Mouse (Mus musculus) MEL (cell line): ENCODE results near the gene Olfr70. TPM values are rescaled to one million over a fixed set of nuclear protein-coding genes. Genes with fewer than 3 reads are reported as not detected.

Experiments
- DNase-seq: peaks from one replicate; pipeline ENCODE4 v3.0.0; 2011; ENCODE audit warnings: low read depth, low spot score
- H3K27ac ChIP-seq: 2 replicates; pipeline ENCODE4 v1.5.1; 2012; ENCODE audit warnings: low read depth, mild to moderate bottlenecking, control low read depth, low read length, moderate library complexity; ENCODE audit not compliant: control insufficient read depth
- H3K27me3 ChIP-seq, 2 experiments: fragments of 150-350 bp in 1 of 2; sonication (generic) in 1 of 2; 2 replicates each; pipeline ENCODE4 v1.6.1; 2012; ENCODE audit warnings: low read length in 2 of 2, mild to moderate bottlenecking in 2 of 2, improper control_type of control experiment in 1 of 2, moderate library complexity in 1 of 2; ENCODE audit not compliant: insufficient read depth in 2 of 2, control insufficient read depth in 1 of 2
- H3K36me3 ChIP-seq, 2 experiments: 2 replicates each; pipeline ENCODE4 v1.6.1; 2012 to 2014; ENCODE audit warnings: low read length in 2 of 2, improper control_type of control experiment in 1 of 2, inconsistent platforms in 1 of 2, mild to moderate bottlenecking in 1 of 2; ENCODE audit not compliant: insufficient read depth in 2 of 2, control insufficient read depth in 1 of 2
- H3K4me1 ChIP-seq, 2 experiments: fragments of 150-350 bp in 1 of 2; sonication (generic) in 1 of 2; 2 replicates each; pipeline ENCODE4 v1.6.1; 2012; ENCODE audit warnings: low read length in 2 of 2, improper control_type of control experiment in 1 of 2, mild to moderate bottlenecking in 1 of 2; ENCODE audit not compliant: insufficient read depth in 2 of 2, control insufficient read depth in 1 of 2
- H3K4me3 ChIP-seq, 2 experiments: fragments of 150-350 bp in 1 of 2; sonication (generic) in 1 of 2; 2 replicates each; pipeline ENCODE4 v1.5.1; 2012; ENCODE audit warnings: low read depth in 2 of 2, low read length in 2 of 2, mild to moderate bottlenecking in 2 of 2, moderate library complexity in 2 of 2, control low read depth in 1 of 2, improper control_type of control experiment in 1 of 2; ENCODE audit not compliant: control insufficient read depth in 1 of 2, insufficient read depth in 1 of 2
- H3K79me2 ChIP-seq: 2 replicates; pipeline ENCODE4 v1.6.1; 2012; ENCODE audit warnings: mild to moderate bottlenecking, low read length, moderate library complexity; ENCODE audit not compliant: control insufficient read depth, poor library complexity, insufficient read depth
- H3K9ac ChIP-seq: 2 replicates; pipeline ENCODE4 v1.6.1; 2012; ENCODE audit warnings: low read depth, mild to moderate bottlenecking, control low read depth, low read length, moderate library complexity; ENCODE audit not compliant: control insufficient read depth, poor library complexity, severe bottlenecking
- H3K9me3 ChIP-seq: fragments of 150-350 bp; sonication (generic); replicated peaks from 2 replicates; pipeline ENCODE4 v1.6.1; 2012; ENCODE audit warnings: mild to moderate bottlenecking, low read length, improper control_type of control experiment, moderate library complexity; ENCODE audit not compliant: insufficient read depth
- CHD2 ChIP-seq: IDR thresholded peaks from 2 replicates; pipeline ENCODE4 v1.6.1; 2011; ENCODE audit warnings: low read length, improper control_type of control experiment
- CTCF ChIP-seq, 3 experiments: IDR thresholded peaks in 2 of 3; conservative IDR thresholded peaks in 1 of 3; 2 replicates each; pipeline ENCODE4 v1.5.1; 2011 to 2012; ENCODE audit warnings: low read length in 3 of 3, low read depth in 2 of 3, mild to moderate bottlenecking in 2 of 3, improper control_type of control experiment in 1 of 3, inconsistent platforms in 1 of 3, mixed read lengths in 1 of 3, moderate library complexity in 1 of 3; ENCODE audit not compliant: control insufficient read depth in 1 of 3, insufficient read depth in 1 of 3, poor library complexity in 1 of 3, severe bottlenecking in 1 of 3
- E2F4 ChIP-seq: IDR thresholded peaks from 2 replicates; pipeline ENCODE4 v1.6.1; 2011; ENCODE audit warnings: low read depth, low read length, improper control_type of control experiment, borderline replicate concordance
- ELF1 ChIP-seq: IDR thresholded peaks from 2 replicates; pipeline ENCODE4 v1.6.1; 2014; ENCODE audit warnings: low read depth, mild to moderate bottlenecking, inconsistent platforms, low read length, improper control_type of control experiment, moderate library complexity
- EP300 ChIP-seq, 2 experiments: IDR thresholded peaks; 2 replicates each; pipeline ENCODE4 v1.6.1; 2011; ENCODE audit warnings: improper control_type of control experiment in 2 of 2, low read length in 2 of 2, low read depth in 1 of 2, mild to moderate bottlenecking in 1 of 2
- GABPA ChIP-seq: IDR thresholded peaks from 2 replicates; pipeline ENCODE4 v1.6.1; 2012; ENCODE audit warnings: low read depth, mild to moderate bottlenecking, inconsistent platforms, low read length, improper control_type of control experiment, moderate library complexity
- GATA1 ChIP-seq: IDR thresholded peaks from 2 replicates; pipeline ENCODE4 v1.6.1; 2011; ENCODE audit warnings: low read depth, low read length, improper control_type of control experiment
- HCFC1 ChIP-seq: IDR thresholded peaks from 2 replicates; pipeline ENCODE4 v1.6.1; 2012; ENCODE audit warnings: low read depth, mild to moderate bottlenecking, inconsistent platforms, low read length, improper control_type of control experiment, moderate library complexity
- MXI1 ChIP-seq: IDR thresholded peaks from 2 replicates; pipeline ENCODE4 v1.6.1; 2011; ENCODE audit warnings: mild to moderate bottlenecking, low read depth, low read length, improper control_type of control experiment
- MYB ChIP-seq: IDR thresholded peaks from 2 replicates; pipeline ENCODE4 v1.6.1; 2011; ENCODE audit warnings: mild to moderate bottlenecking, low read depth, low read length, improper control_type of control experiment
- NRF1 ChIP-seq: IDR thresholded peaks from 2 replicates; pipeline ENCODE4 v1.6.1; 2014; ENCODE audit warnings: low read depth, mild to moderate bottlenecking, inconsistent platforms, low read length, improper control_type of control experiment, moderate library complexity; ENCODE audit not compliant: poor library complexity, insufficient read depth, severe bottlenecking
- POLR2A ChIP-seq, 2 experiments: IDR thresholded peaks; 2 replicates each; pipeline ENCODE4 v1.6.1; 2011 to 2012; ENCODE audit warnings: low read length in 2 of 2, mild to moderate bottlenecking in 2 of 2, control low read depth in 1 of 2, improper control_type of control experiment in 1 of 2, low read depth in 1 of 2, moderate library complexity in 1 of 2; ENCODE audit not compliant: control insufficient read depth in 1 of 2, insufficient read depth in 1 of 2, poor library complexity in 1 of 2
- POLR2AphosphoS2 ChIP-seq: IDR thresholded peaks from 2 replicates; pipeline ENCODE4 v1.6.1; 2011; ENCODE audit warnings: low read length, improper control_type of control experiment
- POLR2AphosphoS5 ChIP-seq: IDR thresholded peaks from 2 replicates; pipeline ENCODE4 v1.6.1; 2012; ENCODE audit warnings: low read depth, borderline replicate concordance, mild to moderate bottlenecking, inconsistent platforms, low read length, moderate library complexity, mixed read lengths
- RAD21 ChIP-seq: IDR thresholded peaks from 2 replicates; pipeline ENCODE4 v1.6.1; 2011; ENCODE audit warnings: mild to moderate bottlenecking, low read depth, low read length, improper control_type of control experiment
- RCOR1 ChIP-seq: IDR thresholded peaks from 2 replicates; pipeline ENCODE4 v1.6.1; 2012; ENCODE audit warnings: low read depth, mild to moderate bottlenecking, inconsistent platforms, low read length, improper control_type of control experiment
- SIN3A ChIP-seq: IDR thresholded peaks from 2 replicates; pipeline ENCODE4 v1.6.1; 2012; ENCODE audit warnings: low read length, improper control_type of control experiment, inconsistent platforms
- SMC3 ChIP-seq: IDR thresholded peaks from 2 replicates; pipeline ENCODE4 v1.6.1; 2011; ENCODE audit warnings: low read depth, low read length, improper control_type of control experiment
- TBP ChIP-seq: IDR thresholded peaks from 2 replicates; pipeline ENCODE4 v1.8.0; 2011; ENCODE audit warnings: low read depth, low read length, improper control_type of control experiment
- TCF12 ChIP-seq: IDR thresholded peaks from 2 replicates; pipeline ENCODE4 v1.6.1; 2014; ENCODE audit warnings: low read depth, mild to moderate bottlenecking, inconsistent platforms, low read length, improper control_type of control experiment, moderate library complexity
- ZC3H11A ChIP-seq: IDR thresholded peaks from 2 replicates; pipeline ENCODE4 v1.6.1; 2012; ENCODE audit warnings: low read depth, mild to moderate bottlenecking, inconsistent platforms, low read length, improper control_type of control experiment
- ZKSCAN1 ChIP-seq: IDR thresholded peaks from 2 replicates; pipeline ENCODE4 v1.6.1; 2012; ENCODE audit warnings: low read depth, mild to moderate bottlenecking, inconsistent platforms, low read length, improper control_type of control experiment, moderate library complexity
- ZMIZ1 ChIP-seq: IDR thresholded peaks from 2 replicates; pipeline ENCODE4 v1.6.1; 2012; ENCODE audit warnings: low read depth, mild to moderate bottlenecking, inconsistent platforms, low read length, improper control_type of control experiment, moderate library complexity
- ZNF384 ChIP-seq: IDR thresholded peaks from 2 replicates; pipeline ENCODE4 v1.6.1; 2012; ENCODE audit warnings: low read depth, mild to moderate bottlenecking, inconsistent platforms, low read length, improper control_type of control experiment
- polyA plus RNA-seq, 2 experiments: library from polyadenylated mRNA; stranded (reverse) in 1 of 2; unstranded in 1 of 2; fragments of >175 nt in 1 of 2; fragments of >200 nt in 1 of 2; gene quantifications; 2 replicates each; pipeline versions ENCODE4 v1.2.1 to v1.2.4; 2012; ENCODE audit warnings: low replicate concordance in 2 of 2, low read depth in 1 of 2; ENCODE audit not compliant: insufficient read length in 2 of 2, insufficient read depth in 1 of 2, missing spikeins in 1 of 2
- total RNA-seq: library from RNA; depleted of rRNA; stranded (reverse); fragments of 300-350 nt; gene quantifications from 2 replicates; pipeline ENCODE4 v1.2.3, GENCODE M21; 2012

The Olfr70 gene
- total and polyA plus RNA-seq, 3 experiments: not detected

GRCm38 (mm10) chr4:43672070-43672469 is 28.5 kb downstream of the Olfr70 start:
- Histone ChIP-seq H3K36me3 (no peaks in the 10 kb centered on the region; a peak in 1 of 4 replicates), H3K79me2 (no peaks in the 10 kb centered on the region; the same call in 1 of the 2 replicates), H3K4me1 (peaks cover 0 to 12% of the 10 kb centered on the region in 2 experiments; a peak in 2 of 4 replicates), H3K9ac (no peak overlapping the region), H3K27ac (no peak overlapping the region), H3K27me3 (no peaks in the 10 kb centered on the region), H3K9me3 (no peaks in the 10 kb centered on the region)
- peak; percentile 86 for TF ChIP-seq SMC3
- TF ChIP-seq RAD21: peak; percentile 73
- TF ChIP-seq ELF1: 0 out of 2 replicates have a peak, but pooled peaks have one; percentile 21
- TF ChIP-seq RCOR1: no peak
- peak; percentile 28; the same call in 1 of the 2 replicates for TF ChIP-seq SIN3A
- no peak for TF ChIP-seq MXI1
- no peak for TF ChIP-seq EP300 (IDR thresholded peaks at IDR 0.05; ENCODE audit: low read depth in 1 of 2, low read length in 2 of 2)
- peak; percentile 65 for TF ChIP-seq ZC3H11A
- peak; percentile 73 to 89 (median 84) for TF ChIP-seq CTCF (IDR thresholded peaks at IDR 0.05 in 2 of 3, conservative IDR thresholded peaks at IDR 0.05 in 1 of 3; ENCODE audit: control insufficient read depth in 1 of 3, insufficient read depth in 1 of 3, low read depth in 2 of 3, low read length in 3 of 3, poor library complexity in 1 of 3, severe bottlenecking in 1 of 3)
- TF ChIP-seq, all 39 proteins: peak for 6
- DNase-seq: peak; percentile 87
- no peak overlapping the region for H3K4me3 ChIP-seq

- no peak overlapping the region for H3K27ac ChIP-seq
- DNase-seq: no peak
- H3K9me3 ChIP-seq: no peaks in the 10 kb centered on the region
- H3K79me2 ChIP-seq: no peaks in the 10 kb centered on the region; the same call in 1 of the 2 replicates
- TF ChIP-seq SIN3A (0 out of 2 replicates have a peak, but pooled peaks have one; percentile 3), ZC3H11A (no peak)
- TF ChIP-seq, all 39 proteins: peak for 1
- H3K27me3 ChIP-seq: peaks cover 0 to 1% of the 10 kb centered on the region in 2 experiments; a peak in 1 of 4 replicates
- peaks cover 0 to 12% of the 10 kb centered on the region in 2 experiments; a peak in 2 of 4 replicates for H3K4me1 ChIP-seq
- H3K36me3 ChIP-seq: no peaks in the 10 kb centered on the region; a peak in 1 of 4 replicates
- peak overlapping the region; percentile 78 to 87 for H3K4me3 ChIP-seq
- peak overlapping the region; percentile 74 for H3K9ac ChIP-seq
These were observed 31.2 kb downstream of the Olfr70 start for GRCm38 (mm10) chr4:43669428-43669794.

- H3K9ac ChIP-seq: peak within 1 kb of the TSS; percentile 74
- no peaks in the 10 kb centered on the region for H3K9me3 ChIP-seq
- H3K4me3 ChIP-seq: peak within 1 kb of the TSS; percentile 78 to 87
- no peaks in the 10 kb centered on the region; the same call in 1 of the 2 replicates for H3K79me2 ChIP-seq
- no peaks in the 10 kb centered on the region; a peak in 1 of 4 replicates for H3K36me3 ChIP-seq
- DNase-seq: peak; percentile 88
- H3K27ac ChIP-seq: no peak within 1 kb of the TSS
- H3K27me3 ChIP-seq: peaks cover 0 to 1% of the 10 kb centered on the region in 2 experiments; a peak in 1 of 4 replicates
- H3K4me1 ChIP-seq: peaks cover 0 to 12% of the 10 kb centered on the region in 2 experiments; a peak in 2 of 4 replicates
- TF ChIP-seq ZKSCAN1: no peak
- TF ChIP-seq MYB: no peak
- TF ChIP-seq POLR2AphosphoS5: no peak
- no peak for TF ChIP-seq E2F4
- no peak for TF ChIP-seq TCF12
- 0 out of 2 replicates have a peak, but pooled peaks have one; percentile 33 for TF ChIP-seq NRF1
- no peak for TF ChIP-seq POLR2AphosphoS2
- TF ChIP-seq TBP: 0 out of 2 replicates have a peak, but pooled peaks have one; percentile 22
- peak; percentile 32; the same call in 1 of the 2 replicates for TF ChIP-seq SIN3A
- TF ChIP-seq HCFC1: peak; percentile 38; the same call in 1 of the 2 replicates
- no peak for TF ChIP-seq GATA1
- TF ChIP-seq POLR2A (IDR thresholded peaks at IDR 0.05; ENCODE audit: control insufficient read depth in 1 of 2, insufficient read depth in 1 of 2, low read depth in 1 of 2, low read length in 2 of 2, poor library complexity in 1 of 2): peak in 1 of 2 experiments; percentile 48; a peak in 1 of 4 replicates
- TF ChIP-seq ZMIZ1: no peak
- no peak for TF ChIP-seq CHD2
- TF ChIP-seq GABPA: no peak
- no peak for TF ChIP-seq RCOR1
- TF ChIP-seq ZNF384: no peak
These were observed 31.7 kb downstream of the Olfr70 start, which contains the start of the genes Tmem8b and Fam221b for GRCm38 (mm10) chr4:43668782-43669427. TSS of gene Tmem8b (plus strand) at chr4:43668971. TSS of gene Fam221b (minus strand) at chr4:43669145.
